In genomic region chr5:65457846-65458245, GRCm38 (mm10) we compare ENCODE assay signal across 13 mouse cellular contexts. TPM values are rescaled to one million over a fixed set of nuclear protein-coding genes. Genes with fewer than 3 reads are reported as not detected.
DNase-seq lines count a peak whose midpoint lies in the region; ATAC-seq and TF ChIP-seq lines count a peak whose summit lies in the region.
"Had no signal": no experiment of that assay in that cellular context is flagged by ENCODE, and none has a peak within 500 bp of the region (broad histone marks: within the 10 kb centered on the region; RNA-seq: fewer than 3 reads in every experiment).

No protein-coding gene starts in this region.

- H3K9ac ChIP-seq in heart, embryonic 12.5 days: no peak overlapping the region
- H3K9ac ChIP-seq in limb, embryonic 14.5 days (ENCODE audit: low read depth, low read length, severe bottlenecking): 0 out of 2 replicates have a peak overlapping the region, but pooled peaks have one; percentile 28
- H3K9ac ChIP-seq: forebrain, embryonic 12.5 days; hindbrain, embryonic 13.5 days had no signal

- no peaks in the 10 kb centered on the region for H3K27me3 ChIP-seq in heart, embryonic 12.5 days (replicated peaks)
- no peaks in the 10 kb centered on the region for H3K27me3 ChIP-seq in limb, embryonic 14.5 days (ENCODE audit: control insufficient read depth, insufficient read depth, low read length)
- H3K27me3 ChIP-seq: forebrain, embryonic 12.5 days; hindbrain, embryonic 13.5 days had no signal

- no peak overlapping the region for H3K4me2 ChIP-seq in heart, embryonic 12.5 days
- H3K4me2 ChIP-seq in limb, embryonic 14.5 days (replicated peaks; ENCODE audit: low read depth, low read length, severe bottlenecking): no peak overlapping the region
- H3K4me2 ChIP-seq: forebrain, embryonic 12.5 days; hindbrain, embryonic 13.5 days had no signal

- peak; percentile 63 for DNase-seq in gastrocnemius, adult 18-20 months (ENCODE audit: low spot score)
- no peak for DNase-seq in gastrocnemius, postnatal 25 days
- peak; percentile 18 for DNase-seq in brain, adult 2 months (ENCODE audit: low read depth, low spot score)
- no peak for DNase-seq in limb, embryonic 14.5 days (ENCODE audit: low spot score)
- no peak for DNase-seq in left cerebral cortex, postnatal 10 days (ENCODE audit: extremely low spot score in 1 of 2, low spot score in 2 of 2)
- no peak for DNase-seq in layer of hippocampus, postnatal 10 days (ENCODE audit: low spot score in 2 of 2)
- no peak for DNase-seq in cerebellum, adult 11-12 months
- DNase-seq: cerebellum, adult 9-10 months had no signal

- peaks cover 59% of the 10 kb centered on the region for H3K4me1 ChIP-seq in heart, embryonic 12.5 days (replicated peaks)
- peaks cover 18% of the 10 kb centered on the region for H3K4me1 ChIP-seq in limb, embryonic 14.5 days (ENCODE audit: control insufficient read depth, insufficient read depth, low read length)
- H3K4me1 ChIP-seq: forebrain, embryonic 12.5 days; hindbrain, embryonic 13.5 days had no signal

- intact Hi-C loops in left cerebral cortex, postnatal 10 days (cut with DNase I): no loop called here

- ATAC-seq in heart, embryonic 12.5 days (ENCODE audit: insufficient number of reproducible peaks, low FRiP score): peak; percentile 73
- ATAC-seq in limb, embryonic 14.5 days (ENCODE audit: low FRiP score, low read depth): no peak

- H3K4me3 ChIP-seq in heart, embryonic 12.5 days: no peak overlapping the region
- no peak overlapping the region for H3K4me3 ChIP-seq in limb, embryonic 14.5 days (replicated peaks; ENCODE audit: low read length)
- H3K4me3 ChIP-seq: forebrain, embryonic 12.5 days; hindbrain, embryonic 13.5 days; left cerebral cortex, adult 2 months; midbrain, embryonic 10.5 days had no signal

- no peak for TF ChIP-seq POLR2A in limb, embryonic 14.5 days (IDR thresholded peaks at IDR 0.05; ENCODE audit: borderline replicate concordance, extremely low read depth, insufficient read depth, insufficient read length)

- 31% methylated on average over 5 of the region's 5 CpGs for WGBS in heart, embryonic 12.5 days
- 45% methylated on average over 5 of the region's 5 CpGs for WGBS in limb, embryonic 14.5 days

- no peaks in the 10 kb centered on the region for H3K9me3 ChIP-seq in heart, embryonic 12.5 days (replicated peaks)
- H3K9me3 ChIP-seq in limb, embryonic 14.5 days (ENCODE audit: control insufficient read depth, low read length): no peaks in the 10 kb centered on the region
- H3K9me3 ChIP-seq: forebrain, embryonic 12.5 days; hindbrain, embryonic 13.5 days; midbrain, embryonic 10.5 days had no signal

- peak overlapping the region; percentile 82 for H3K27ac ChIP-seq in heart, embryonic 12.5 days (ENCODE audit: poor library complexity, severe bottlenecking)
- peak overlapping the region; percentile 88 for H3K27ac ChIP-seq in limb, embryonic 14.5 days (replicated peaks; ENCODE audit: low read depth, low read length)
- H3K27ac ChIP-seq: forebrain, embryonic 12.5 days; hindbrain, embryonic 13.5 days; left cerebral cortex, adult 2 months; midbrain, embryonic 10.5 days had no signal

- peaks cover 5% of the 10 kb centered on the region; the same call in 1 of the 2 replicates for H3K36me3 ChIP-seq in heart, embryonic 12.5 days
- peaks cover 9% of the 10 kb centered on the region for H3K36me3 ChIP-seq in limb, embryonic 14.5 days (ENCODE audit: control insufficient read depth, insufficient read depth, low read length)
- H3K36me3 ChIP-seq: midbrain, embryonic 10.5 days had no signal

RNA-seq across cellular contexts. Expression of gene Ugdh, which starts 22.1 kb away (rescaled TPM):
- total RNA-seq in gastrocnemius, adult 18-20 months (2021): 10 to 100 TPM in 1 of 2 experiments, 1 to 10 TPM in 1; 6.9 to 13.1 TPM
- total RNA-seq in gastrocnemius, postnatal 25 days (2021): 10 to 100 TPM in 1 of 2 experiments, 1 to 10 TPM in 1; 9.4 to 14.8 TPM
- polyA plus RNA-seq in heart, embryonic 12.5 days (2016; fragmentation: Nextera tagmentation; extraction: Ambion mirVana): 93.5 and 94.4 TPM in 2 replicates
- 83.8 and 98.8 TPM in 2 replicates for polyA plus RNA-seq in limb, embryonic 14.5 days (2012; rRNA removed)
- polyA plus RNA-seq in limb, embryonic 14.5 days (2014; fragmentation: Nextera tagmentation; extraction: Ambion mirVana): 125 and 127 TPM in 2 replicates
- total RNA-seq in left cerebral cortex, postnatal 10 days (2021): 10 to 100 TPM; 29.3 to 30.1 TPM
- 10 to 100 TPM; 27.7 to 33.7 TPM for total RNA-seq in layer of hippocampus, postnatal 10 days (2021)

RNA-seq across cellular contexts. Expression of gene Gm43552, which starts 34.8 kb away (rescaled TPM):
- total RNA-seq in gastrocnemius, adult 18-20 months (2021): not detected
- total RNA-seq in gastrocnemius, postnatal 25 days (2021): 1 to 10 TPM in 1 of 2 experiments, not detected in 1; 2.6 TPM
- polyA plus RNA-seq in heart, embryonic 12.5 days (2016; fragmentation: Nextera tagmentation; extraction: Ambion mirVana): not detected in 2 replicates
- polyA plus RNA-seq in limb, embryonic 14.5 days (2012; rRNA removed): not detected in 2 replicates
- not detected in 2 replicates for polyA plus RNA-seq in limb, embryonic 14.5 days (2014; fragmentation: Nextera tagmentation; extraction: Ambion mirVana)
- not detected for total RNA-seq in left cerebral cortex, postnatal 10 days (2021)
- total RNA-seq in layer of hippocampus, postnatal 10 days (2021): not detected
- total RNA-seq: left cerebral cortex, adult 2 months had no signal
- polyA plus RNA-seq: forebrain, embryonic 12.5 days; midbrain, embryonic 10.5 days had no signal

Comparison
In these comparisons a context has a peak if more than half of its experiments do, and no peak if none do; other contexts are left out.
1. DNase-seq: peak in gastrocnemius, adult 18-20 months (single experiment) and brain, adult 2 months (single experiment); none in gastrocnemius, postnatal 25 days (single experiment), limb, embryonic 14.5 days (single experiment), left cerebral cortex, postnatal 10 days (0 of 2), layer of hippocampus, postnatal 10 days (0 of 2) and cerebellum, adult 11-12 months (single experiment).